Comparison of ENCODE assay signal across 8 mouse cellular contexts in genomic region chr2:28204167-28204566, GRCm38 (mm10). TPM values are rescaled to one million over a fixed set of nuclear protein-coding genes. Genes with fewer than 3 reads are reported as not detected.
DNase-seq lines count a peak whose midpoint lies in the region; ATAC-seq and TF ChIP-seq lines count a peak whose summit lies in the region.

No protein-coding gene starts in this region.

- H3K4me3 ChIP-seq in intestine, embryonic 15.5 days (replicated peaks) = no peak overlapping the region
- H3K4me3 ChIP-seq in midbrain, embryonic 13.5 days (replicated peaks) = no peak overlapping the region
- H3K4me3 ChIP-seq in small intestine, adult 2 months (ENCODE audit: low read depth, low read length) = no peak overlapping the region

- intact Hi-C loops in left cerebral cortex, postnatal 25 days (cut with DNase I) = loop anchor here (1.0 to 5.0 kb wide), 3 partner anchors 100 to 277 kb away; no protein-coding TSS in a partner anchor

- TF ChIP-seq CTCF in small intestine, adult 2 months (IDR thresholded peaks at IDR 0.05; ENCODE audit: extremely low read depth, insufficient read length, insufficient replicate concordance, low read depth, low read length) = peak; percentile 71; the same call in 1 of the 2 replicates

- peaks cover 20% of the 10 kb centered on the region for H3K4me1 ChIP-seq in intestine, embryonic 15.5 days (replicated peaks)
- peaks cover 57% of the 10 kb centered on the region for H3K4me1 ChIP-seq in midbrain, embryonic 13.5 days (replicated peaks)
- H3K4me1 ChIP-seq in small intestine, adult 2 months (ENCODE audit: control insufficient read depth, insufficient read depth, insufficient read length, low read length) = peaks cover 5% of the 10 kb centered on the region; the same call in 1 of the 2 replicates

- no peak overlapping the region for H3K9ac ChIP-seq in intestine, embryonic 15.5 days
- H3K9ac ChIP-seq in midbrain, embryonic 13.5 days (replicated peaks) = no peak overlapping the region

- peak; percentile 31; the same call in 1 of the 2 replicates for ATAC-seq in intestine, embryonic 15.5 days
- ATAC-seq in midbrain, embryonic 13.5 days = peak; percentile 21
- ATAC-seq in erythroblast, adult 5-6 weeks (replicated peaks; ENCODE audit: low FRiP score, poor library complexity, severe bottlenecking) = no peak

- no peaks in the 10 kb centered on the region for H3K36me3 ChIP-seq in intestine, embryonic 15.5 days
- no peaks in the 10 kb centered on the region; the same call in 1 of the 2 replicates for H3K36me3 ChIP-seq in midbrain, embryonic 13.5 days
- no peaks in the 10 kb centered on the region for H3K36me3 ChIP-seq in small intestine, adult 2 months (ENCODE audit: control insufficient read depth, insufficient read depth, low read length)

- TF ChIP-seq POLR2A in small intestine, adult 2 months (IDR thresholded peaks at IDR 0.05; ENCODE audit: low read depth, low read length) = no peak

- no peaks in the 10 kb centered on the region for H3K9me3 ChIP-seq in intestine, embryonic 15.5 days
- no peaks in the 10 kb centered on the region for H3K9me3 ChIP-seq in midbrain, embryonic 13.5 days

- no peak overlapping the region for H3K27ac ChIP-seq in intestine, embryonic 15.5 days
- H3K27ac ChIP-seq in midbrain, embryonic 13.5 days = no peak overlapping the region
- H3K27ac ChIP-seq in small intestine, adult 2 months (ENCODE audit: insufficient read depth, low read depth, low read length) = no peak overlapping the region

- peak; percentile 62 for DNase-seq in WW6 (ENCODE audit: low read depth, low spot score)
- DNase-seq in cerebellum, postnatal 14 days = peak; percentile 99 to 100
- DNase-seq in frontal cortex, postnatal 36 days (ENCODE audit: low spot score in 2 of 2) = peak; percentile 97 to 98
- DNase-seq in left cerebral cortex, postnatal 25 days (ENCODE audit: low spot score in 2 of 2) = peak; percentile 93 to 97

- H3K4me2 ChIP-seq in intestine, embryonic 15.5 days (replicated peaks) = no peak overlapping the region
- H3K4me2 ChIP-seq in midbrain, embryonic 13.5 days (replicated peaks) = 0 out of 2 replicates have a peak overlapping the region, but pooled peaks have one; percentile 9

- 0 out of 2 replicates have a peak, but pooled peaks cover 8% of the 10 kb centered on the region for H3K27me3 ChIP-seq in intestine, embryonic 15.5 days (replicated peaks)
- H3K27me3 ChIP-seq in midbrain, embryonic 13.5 days = peaks cover 6% of the 10 kb centered on the region; the same call in 1 of the 2 replicates
- H3K27me3 ChIP-seq in small intestine, adult 2 months (ENCODE audit: control insufficient read depth, insufficient read depth, low read length) = peaks cover 21% of the 10 kb centered on the region

- 6% methylated on average over 9 of the region's 9 CpGs for WGBS in intestine, embryonic 15.5 days
- WGBS in midbrain, embryonic 13.5 days = 7% methylated on average over 9 of the region's 9 CpGs
- WGBS in small intestine, adult 2 months = 3% methylated on average over 9 of the region's 9 CpGs

RNA-seq across cellular contexts. Expression of gene Olfm1, which starts 11.4 kb away (rescaled TPM):
- 20.1 and 21.8 TPM in 2 replicates for polyA plus RNA-seq in intestine, embryonic 15.5 days (2015; fragmentation: Nextera tagmentation; extraction: Ambion mirVana)
- total RNA-seq in left cerebral cortex, postnatal 25 days (2021) = 1,000 to 10,000 TPM; 1,581 to 1,689 TPM
- polyA plus RNA-seq in midbrain, embryonic 13.5 days (2015; fragmentation: Nextera tagmentation; extraction: Ambion mirVana) = 171 and 203 TPM in 2 replicates
- 6.9 and 8.9 TPM in 2 replicates for polyA plus RNA-seq in small intestine, adult 2 months (2012; rRNA removed)
- 6.5 and 7.5 TPM in 2 replicates for total RNA-seq in erythroblast, adult 5-6 weeks (2015; ENCODE audit: low replicate concordance)
- 2.0 and 4.7 TPM in 2 replicates for total RNA-seq in erythroblast, adult 5-6 weeks (2017; ENCODE audit: low replicate concordance)
